Mouse (Mus musculus) embryonic facial prominence, embryonic 14.5 days (tissue): Measurements from ENCODE around the gene Tmem59. TPM values are rescaled to one million over a fixed set of nuclear protein-coding genes. Genes with fewer than 3 reads are reported as not detected.

Source experiments
- ATAC-seq: fragments of 200-750 bp; cut with Nextera tagmentation; 2 replicates; pipeline ENCODE4 v1.8.0; 2017; ENCODE audit warnings: low read depth, moderate number of reproducible peaks, moderate TSS enrichment
- DNase-seq: peaks from one replicate; pipeline ENCODE4 v3.0.0-alpha.2; 2015; ENCODE audit warnings: low spot score
- H3K27ac ChIP-seq: fragments of 300-500 bp; sonication (generic); replicated peaks from 2 replicates; pipeline ENCODE4 v1.5.1; 2014; ENCODE audit warnings: low read depth, mild to moderate bottlenecking, low read length, moderate library complexity
- H3K27me3 ChIP-seq: fragments of 300-500 bp; sonication (generic); replicated peaks from 2 replicates; pipeline ENCODE4 v1.6.1; 2014; ENCODE audit warnings: low read length; ENCODE audit not compliant: control insufficient read depth, insufficient read depth
- H3K36me3 ChIP-seq: fragments of 300-500 bp; sonication (generic); 2 replicates; pipeline ENCODE4 v1.6.1; 2014; ENCODE audit warnings: low read length, mixed read lengths; ENCODE audit not compliant: control insufficient read depth, insufficient read depth
- H3K4me1 ChIP-seq: fragments of 300-500 bp; sonication (generic); 2 replicates; pipeline ENCODE4 v1.6.1; 2014; ENCODE audit warnings: antibody characterized with exemption, low read length; ENCODE audit not compliant: control insufficient read depth, insufficient read depth
- H3K4me2 ChIP-seq: fragments of 300-500 bp; sonication (generic); 2 replicates; pipeline ENCODE4 v1.6.1; 2014; ENCODE audit warnings: low read depth, mild to moderate bottlenecking, low read length, moderate library complexity, mixed read lengths
- H3K4me3 ChIP-seq: fragments of 300-500 bp; sonication (generic); 2 replicates; pipeline ENCODE4 v1.5.1; 2014; ENCODE audit warnings: low read depth, mild to moderate bottlenecking, low read length
- H3K9ac ChIP-seq: fragments of 300-500 bp; sonication (generic); 2 replicates; pipeline ENCODE4 v1.6.1; 2014; ENCODE audit warnings: low read depth, mild to moderate bottlenecking, low read length, moderate library complexity, mixed read lengths
- H3K9me3 ChIP-seq: fragments of 300-500 bp; sonication (generic); 2 replicates; pipeline ENCODE4 v1.6.1; 2016; ENCODE audit warnings: low read length; ENCODE audit not compliant: control insufficient read depth
- WGBS: fragments of 180-500 bp; shearing (Covaris S2); extraction: QIAGEN DNeasy Blood & Tissue Kit; methylation state at CpG from one replicate; pipeline ENCODE4 v1.1.7; 2014; 5-methylcytosine and 5-hydroxymethylcytosine counted together
- polyA plus RNA-seq: library from polyadenylated mRNA; unstranded; fragments of >200 nt; fragmentation: Nextera tagmentation; extraction: Ambion mirVana; gene quantifications from 2 replicates; pipeline ENCODE4 v1.2.1, GENCODE M21; 2014

Tmem59 gene
- polyA plus RNA-seq, 1 experiment from 2014 or later: 480 TPM

DNA sequence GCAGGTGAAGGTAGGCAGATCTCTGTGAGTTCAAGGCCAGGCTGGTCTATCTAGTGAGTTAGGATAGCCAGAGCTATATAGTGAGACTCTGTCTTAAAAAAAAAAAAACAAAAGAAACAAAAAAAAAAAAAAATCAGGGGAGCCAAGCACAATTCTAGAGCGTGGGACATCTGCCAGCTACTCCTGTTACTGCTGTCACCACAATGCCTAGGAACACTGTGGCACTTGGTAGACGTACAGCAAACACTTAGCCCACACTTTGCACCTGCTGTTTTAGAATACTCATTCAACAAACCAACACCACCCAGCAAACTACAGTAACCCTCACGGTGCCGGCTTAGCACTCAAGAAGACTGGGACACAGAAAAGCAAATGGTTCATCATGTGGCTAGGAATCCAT, 33.3 kb downstream of the Tmem59 start:
- Histone ChIP-seq H3K36me3 (0 out of 2 replicates have a peak, but pooled peaks cover 10% of the 10 kb centered on the region), H3K4me2 (no peak overlapping the region), H3K27ac (no peak overlapping the region), H3K9me3 (no peaks in the 10 kb centered on the region), H3K4me1 (no peaks in the 10 kb centered on the region), H3K27me3 (no peaks in the 10 kb centered on the region), H3K4me3 (no peak overlapping the region), H3K9ac (no peak overlapping the region)
- ATAC-seq (no peak), DNase-seq (no peak)
- WGBS: 88% methylated on average over 4 of the region's 4 CpGs

DNA sequence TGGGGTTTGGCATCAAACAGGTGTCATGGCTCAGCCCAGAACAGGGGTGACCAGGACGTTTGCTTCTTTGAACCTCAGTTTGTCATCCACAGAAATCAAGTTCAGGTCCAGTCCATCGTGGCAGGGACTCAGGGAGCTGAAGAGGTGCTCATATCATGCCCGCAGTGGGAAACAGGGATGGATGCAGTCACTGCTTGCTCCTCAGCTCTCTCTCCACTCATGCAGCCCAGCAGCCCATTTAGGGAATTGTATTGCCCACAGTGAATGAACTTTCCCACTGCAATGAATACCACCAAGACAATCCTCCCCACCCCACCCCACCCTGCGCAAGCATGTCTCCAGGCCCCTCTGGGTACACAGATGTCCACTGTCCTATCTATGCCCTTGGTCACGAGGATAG, 33.7 kb downstream of the Tmem59 start:
- Histone ChIP-seq H3K4me3 (no peak overlapping the region), H3K4me1 (no peaks in the 10 kb centered on the region), H3K36me3 (0 out of 2 replicates have a peak, but pooled peaks cover 8% of the 10 kb centered on the region), H3K9me3 (no peaks in the 10 kb centered on the region), H3K27me3 (no peaks in the 10 kb centered on the region), H3K9ac (no peak overlapping the region), H3K4me2 (no peak overlapping the region), H3K27ac (no peak overlapping the region)
- ATAC-seq (no peak), DNase-seq (no peak)
- 85% methylated on average over 5 of the region's 5 CpGs for WGBS

DNA sequence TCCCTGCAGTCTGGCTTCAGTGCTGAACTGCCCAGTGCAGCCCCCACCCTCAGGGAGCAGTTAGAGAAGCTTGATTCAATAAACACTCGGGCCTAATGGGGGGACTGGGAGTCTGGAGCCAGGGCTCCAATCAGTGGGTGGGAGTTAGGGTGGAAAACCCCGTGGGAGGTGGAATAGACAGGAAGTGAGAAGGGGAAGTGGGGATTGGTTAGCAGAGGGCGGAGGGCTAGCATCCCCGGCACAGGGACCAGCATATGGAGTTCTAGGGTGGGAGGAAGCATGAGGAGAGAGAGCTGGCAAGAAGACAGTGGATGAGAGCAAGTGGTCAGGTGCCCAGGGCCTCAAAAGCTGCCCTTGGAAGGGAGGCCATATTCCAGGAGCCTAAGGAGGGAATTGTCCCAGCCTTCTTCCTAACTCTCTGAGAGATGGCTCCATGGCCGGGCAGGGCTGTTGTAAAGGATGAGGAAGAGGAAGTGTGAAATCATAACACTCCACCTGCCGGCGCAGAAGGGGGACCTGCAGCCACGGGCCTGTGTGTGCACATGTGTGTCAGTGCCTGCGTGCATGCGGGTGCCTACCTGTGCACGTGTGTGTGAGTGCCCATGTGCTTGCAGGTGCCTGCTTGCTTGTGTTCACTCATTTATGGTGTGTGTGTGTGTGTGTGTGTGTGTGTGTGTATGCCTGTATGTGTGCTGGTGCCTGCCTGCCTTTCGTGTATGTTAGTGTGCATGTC, 35.2 kb downstream of the Tmem59 start:
- no peak overlapping the region for H3K4me2 ChIP-seq
- no peak overlapping the region for H3K9ac ChIP-seq
- H3K4me3 ChIP-seq: no peak overlapping the region
- no peaks in the 10 kb centered on the region for H3K27me3 ChIP-seq
- H3K36me3 ChIP-seq: no peaks in the 10 kb centered on the region
- no peak overlapping the region for H3K27ac ChIP-seq
- no peak for DNase-seq
- H3K9me3 ChIP-seq: no peaks in the 10 kb centered on the region
- no peaks in the 10 kb centered on the region for H3K4me1 ChIP-seq
- WGBS: 69% methylated on average over 11 of the region's 12 CpGs
- no peak for ATAC-seq

- no peaks in the 10 kb centered on the region for H3K9me3 ChIP-seq
- WGBS: 80% methylated on average over 9 of the region's 9 CpGs
- H3K27me3 ChIP-seq: no peaks in the 10 kb centered on the region
- H3K4me1 ChIP-seq: no peaks in the 10 kb centered on the region
- H3K36me3 ChIP-seq: no peaks in the 10 kb centered on the region
- DNase-seq (no peak), ATAC-seq (no peak)
- H3K27ac ChIP-seq: no peak overlapping the region
- no peak overlapping the region for H3K9ac ChIP-seq
- no peak overlapping the region for H3K4me2 ChIP-seq
- H3K4me3 ChIP-seq: no peak overlapping the region
These were observed 39.4 kb downstream of the Tmem59 start for GRCm38 (mm10) chr4:107217574-107217973.

- DNase-seq (no peak), ATAC-seq (no peak)
- Histone ChIP-seq H3K9ac (no peak overlapping the region), H3K27ac (no peak overlapping the region), H3K4me2 (no peak overlapping the region), H3K4me1 (no peaks in the 10 kb centered on the region), H3K4me3 (no peak overlapping the region), H3K27me3 (no peaks in the 10 kb centered on the region), H3K9me3 (no peaks in the 10 kb centered on the region), H3K36me3 (no peaks in the 10 kb centered on the region)
- WGBS: 87% methylated on average over 5 of the region's 5 CpGs
These were observed 43.3 kb downstream of the Tmem59 start for GRCm38 (mm10) chr4:107221524-107221923.

DNA sequence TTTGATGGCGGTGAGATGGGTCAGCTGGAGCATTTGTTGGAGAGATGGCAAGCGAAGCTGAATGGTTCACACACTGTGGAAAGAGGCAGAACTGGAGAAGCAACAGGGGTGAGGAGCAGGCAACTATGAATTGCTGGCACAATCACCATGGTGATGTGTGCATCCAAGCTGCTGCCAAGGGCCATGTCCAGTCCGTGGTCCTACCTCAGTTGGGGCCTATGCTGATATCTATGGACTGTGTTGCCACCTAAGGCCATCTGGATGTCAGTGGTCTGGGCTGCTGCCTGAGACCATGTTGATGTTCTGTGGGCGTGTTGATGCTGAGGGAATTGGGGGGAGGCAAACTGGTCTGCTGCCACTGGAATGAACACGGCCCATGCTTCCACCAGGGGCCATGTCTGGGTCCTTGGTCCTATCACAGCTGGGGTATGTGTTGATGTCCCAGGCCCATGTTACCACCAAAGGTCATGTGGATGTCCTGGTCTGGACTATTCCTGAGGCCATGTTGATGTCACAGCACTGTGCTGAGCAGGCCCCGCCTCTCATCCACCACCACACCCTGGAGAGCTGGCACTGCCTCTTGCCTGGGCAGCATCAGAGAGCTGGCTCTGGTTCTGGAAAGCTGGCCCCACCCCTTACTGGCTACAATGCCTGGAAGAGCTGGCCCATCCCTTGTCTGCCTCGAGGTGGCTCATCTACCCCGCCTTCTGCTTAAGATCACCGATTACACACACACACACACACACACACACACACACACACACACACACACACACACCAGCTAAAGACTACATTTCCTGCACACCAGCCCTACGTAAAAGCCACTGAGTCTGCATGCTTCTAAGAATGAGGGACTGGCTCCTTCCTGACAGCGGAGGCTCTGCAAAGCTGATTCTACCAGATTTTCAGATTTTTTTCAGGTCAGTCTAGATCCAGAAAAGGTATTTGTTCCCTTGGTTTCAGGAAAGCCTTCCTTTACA, 45.3 kb downstream of the Tmem59 start:
- no peaks in the 10 kb centered on the region for H3K36me3 ChIP-seq
- H3K27me3 ChIP-seq: no peaks in the 10 kb centered on the region
- no peak overlapping the region for H3K4me3 ChIP-seq
- no peaks in the 10 kb centered on the region for H3K9me3 ChIP-seq
- no peak overlapping the region for H3K27ac ChIP-seq
- WGBS: 73% methylated on average over 11 of the region's 11 CpGs
- H3K9ac ChIP-seq: no peak overlapping the region
- no peak overlapping the region for H3K4me2 ChIP-seq
- H3K4me1 ChIP-seq: no peaks in the 10 kb centered on the region
- DNase-seq: peak; percentile 29
- peak; percentile 44; the same call in 1 of the 2 replicates for ATAC-seq

DNA sequence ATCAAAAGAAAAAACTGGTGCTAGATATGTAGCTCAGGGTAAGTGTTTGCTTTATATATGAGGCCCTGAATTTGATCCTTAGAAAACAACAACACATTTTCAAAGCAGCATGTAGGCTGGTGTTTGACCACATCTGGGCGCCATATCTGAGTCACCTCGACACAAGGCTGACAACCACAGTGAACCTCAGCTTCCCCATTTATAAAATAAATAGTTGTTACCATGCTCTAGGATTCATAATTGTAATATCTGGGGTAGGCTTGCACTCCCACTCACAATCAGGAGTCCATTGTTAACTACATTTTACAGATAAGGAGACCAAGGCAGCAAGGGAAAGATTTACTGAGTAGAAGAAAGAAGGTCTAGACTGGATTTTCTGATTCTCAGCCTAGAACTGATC, 48.1 kb downstream of the Tmem59 start:
- H3K4me3 ChIP-seq: no peak overlapping the region
- H3K27me3 ChIP-seq: no peaks in the 10 kb centered on the region
- H3K9me3 ChIP-seq: no peaks in the 10 kb centered on the region
- no peak overlapping the region for H3K27ac ChIP-seq
- H3K9ac ChIP-seq: no peak overlapping the region
- H3K4me2 ChIP-seq: no peak overlapping the region
- peaks cover 12% of the 10 kb centered on the region; the same call in 1 of the 2 replicates for H3K36me3 ChIP-seq
- no peak for ATAC-seq
- 58% methylated on average over 2 of the region's 2 CpGs for WGBS
- DNase-seq: no peak
- H3K4me1 ChIP-seq: no peaks in the 10 kb centered on the region

- H3K27me3 ChIP-seq: no peaks in the 10 kb centered on the region
These were observed 54.0 kb downstream of the Tmem59 start for GRCm38 (mm10) chr4:107232219-107232618.

More at GRCm38 (mm10) chr4:107232219-107232618, 54.0 kb downstream of the Tmem59 start:
- no peak for ATAC-seq
- Histone ChIP-seq H3K4me3 (no peak overlapping the region), H3K4me1 (no peaks in the 10 kb centered on the region), H3K27ac (no peak overlapping the region), H3K9me3 (no peaks in the 10 kb centered on the region), H3K9ac (no peak overlapping the region), H3K36me3 (peaks cover 70% of the 10 kb centered on the region), H3K4me2 (no peak overlapping the region)
- peak; percentile 23 for DNase-seq
- WGBS: 60% methylated on average over 3 of the region's 3 CpGs
